Mouse (Mus musculus) neural tube, embryonic 12.5 days (tissue): ENCODE measurements at regions not wholly inside any gene's neighbourhood (a gene's known extent, or its start where the extent isn't known, plus 50 kb on each side); places are given as distances from the start of the nearest gene placed in this dataset.

ENCODE experiments used
- ATAC-seq: fragments of 200-750 bp; cut with Nextera tagmentation; 2 replicates; pipeline ENCODE4 v1.8.0; 2017; ENCODE audit warnings: low read depth, mild to moderate bottlenecking, moderate TSS enrichment, moderate library complexity; ENCODE audit not compliant: low FRiP score
- H3K27ac ChIP-seq: fragments of 300-500 bp; sonication (generic); 2 replicates; pipeline ENCODE4 v1.5.1; 2016
- H3K27me3 ChIP-seq: fragments of 300-500 bp; sonication (generic); replicated peaks from 2 replicates; pipeline ENCODE4 v1.6.1; 2016; ENCODE audit warnings: mild to moderate bottlenecking
- H3K36me3 ChIP-seq: fragments of 300-500 bp; sonication (generic); 2 replicates; pipeline ENCODE4 v1.6.1; 2016; ENCODE audit warnings: mild to moderate bottlenecking
- H3K4me1 ChIP-seq: fragments of 300-500 bp; sonication (generic); 2 replicates; pipeline ENCODE4 v1.6.1; 2016
- H3K4me2 ChIP-seq: fragments of 300-500 bp; sonication (generic); replicated peaks from 2 replicates; pipeline ENCODE4 v1.6.1; 2016; ENCODE audit warnings: mild to moderate bottlenecking
- H3K4me3 ChIP-seq: fragments of 300-500 bp; sonication (generic); 2 replicates; pipeline ENCODE4 v1.5.1; 2016
- H3K9ac ChIP-seq: fragments of 300-500 bp; sonication (generic); 2 replicates; pipeline ENCODE4 v1.6.1; 2016; ENCODE audit warnings: mild to moderate bottlenecking
- H3K9me3 ChIP-seq: fragments of 300-500 bp; sonication (generic); 2 replicates; pipeline ENCODE4 v1.6.1; 2016; ENCODE audit warnings: mild to moderate bottlenecking
- WGBS: fragments of 180-500 bp; shearing (Covaris S2); methylation state at CpG from one replicate; pipeline ENCODE4 v1.1.7; 2016; 5-methylcytosine and 5-hydroxymethylcytosine counted together

- Histone ChIP-seq H3K9ac (no peak overlapping the region), H3K4me1 (peaks cover 18% of the 10 kb centered on the region), H3K4me3 (no peak overlapping the region), H3K9me3 (no peaks in the 10 kb centered on the region), H3K27ac (no peak overlapping the region), H3K36me3 (no peaks in the 10 kb centered on the region), H3K27me3 (no peaks in the 10 kb centered on the region), H3K4me2 (no peak overlapping the region)
- 56% methylated on average over 10 of the region's 10 CpGs for WGBS
- no peak for ATAC-seq
These were observed 295.3 kb downstream of the Tns1 start for GRCm38 (mm10) chr1:73828996-73829395.

GRCm38 (mm10) chr1:73826243-73826930, 297.9 kb downstream of the Tns1 start:
- Histone ChIP-seq H3K4me1 (peaks cover 18% of the 10 kb centered on the region), H3K4me2 (no peak overlapping the region; the same call in 1 of the 2 replicates), H3K27me3 (no peaks in the 10 kb centered on the region), H3K9me3 (no peaks in the 10 kb centered on the region), H3K36me3 (no peaks in the 10 kb centered on the region), H3K4me3 (no peak overlapping the region), H3K9ac (no peak overlapping the region), H3K27ac (no peak overlapping the region)
- 45% methylated on average over 15 of the region's 15 CpGs for WGBS
- peak; percentile 76 for ATAC-seq

DNA sequence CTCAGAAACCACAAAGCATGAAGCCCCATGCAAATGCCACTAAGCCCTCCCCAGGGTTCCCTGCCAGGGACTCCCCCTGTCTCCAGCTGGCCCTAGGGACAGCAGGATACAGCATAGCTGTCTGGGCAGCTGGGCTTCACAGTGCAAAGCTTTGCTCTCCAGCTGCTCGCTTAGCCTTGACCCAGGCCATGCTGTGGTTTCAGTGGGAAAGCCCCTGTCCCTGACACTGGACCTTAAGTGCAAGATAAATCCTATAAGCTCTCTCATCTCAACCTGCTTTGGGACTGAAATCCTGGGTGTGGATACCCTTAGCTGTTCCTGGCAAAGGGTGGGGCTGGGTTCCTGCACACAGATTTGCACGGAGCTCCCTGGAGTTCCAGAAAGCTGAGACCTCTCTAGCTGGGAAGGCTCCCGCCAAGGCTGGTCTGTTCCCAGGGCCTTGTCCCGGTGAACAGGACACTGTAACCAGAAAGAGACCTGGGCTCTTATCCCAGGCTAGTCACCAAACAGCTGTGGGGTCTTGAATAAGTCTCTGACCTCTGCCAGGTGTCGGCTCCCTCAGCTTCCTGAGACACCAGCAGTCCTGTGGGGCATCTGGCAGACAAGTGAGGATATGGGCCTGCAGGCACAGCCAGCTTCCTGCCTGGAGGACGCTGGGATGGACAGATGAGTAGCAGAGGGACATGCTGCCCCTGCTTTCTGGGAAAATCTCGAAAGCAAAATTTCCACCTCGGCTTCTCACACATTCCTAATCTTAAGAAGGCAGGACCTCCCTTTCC, 299.7 kb downstream of the Tns1 start:
- H3K9ac ChIP-seq = no peak overlapping the region
- H3K27me3 ChIP-seq = no peaks in the 10 kb centered on the region
- no peaks in the 10 kb centered on the region for H3K9me3 ChIP-seq
- WGBS = 67% methylated on average over 8 of the region's 8 CpGs
- no peak for ATAC-seq
- no peak overlapping the region for H3K4me2 ChIP-seq
- H3K27ac ChIP-seq = no peak overlapping the region
- no peak overlapping the region for H3K4me3 ChIP-seq
- H3K4me1 ChIP-seq = peaks cover 18% of the 10 kb centered on the region
- no peaks in the 10 kb centered on the region for H3K36me3 ChIP-seq

DNA sequence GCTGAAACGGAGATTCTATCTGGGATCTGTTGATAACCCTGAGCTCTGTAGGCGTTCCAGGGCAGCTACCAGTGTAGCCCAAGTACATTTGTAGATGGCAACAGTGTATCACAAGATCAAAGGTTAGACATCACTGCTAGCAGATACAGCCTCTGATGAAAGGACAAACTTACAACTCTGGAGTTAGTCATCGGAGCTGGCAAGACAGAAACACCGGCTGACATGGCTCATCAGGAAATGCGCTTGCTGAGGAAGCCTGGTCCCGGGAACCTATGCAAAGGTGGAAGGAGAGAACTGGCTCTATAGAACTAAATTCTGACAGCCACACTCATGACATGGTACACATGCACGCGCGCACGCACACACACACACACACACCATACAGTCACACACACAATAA, 300.5 kb downstream of the Tns1 start:
- H3K36me3 ChIP-seq = no peaks in the 10 kb centered on the region
- H3K27ac ChIP-seq = no peak overlapping the region
- no peak overlapping the region for H3K9ac ChIP-seq
- ATAC-seq = no peak
- H3K4me3 ChIP-seq = no peak overlapping the region
- H3K4me1 ChIP-seq = peaks cover 15% of the 10 kb centered on the region
- H3K9me3 ChIP-seq = no peaks in the 10 kb centered on the region
- no peaks in the 10 kb centered on the region for H3K27me3 ChIP-seq
- H3K4me2 ChIP-seq = no peak overlapping the region
- 90% methylated on average over 10 of the region's 10 CpGs for WGBS

GRCm38 (mm10) chr1:73822616-73823015, 301.6 kb downstream of the Tns1 start:
- 60% methylated on average over 6 of the region's 6 CpGs for WGBS
- Histone ChIP-seq H3K27me3 (no peaks in the 10 kb centered on the region), H3K27ac (no peak overlapping the region), H3K4me1 (peaks cover 15% of the 10 kb centered on the region), H3K4me3 (no peak overlapping the region), H3K9ac (no peak overlapping the region), H3K9me3 (no peaks in the 10 kb centered on the region), H3K36me3 (no peaks in the 10 kb centered on the region), H3K4me2 (no peak overlapping the region)
- no peak for ATAC-seq

DNA sequence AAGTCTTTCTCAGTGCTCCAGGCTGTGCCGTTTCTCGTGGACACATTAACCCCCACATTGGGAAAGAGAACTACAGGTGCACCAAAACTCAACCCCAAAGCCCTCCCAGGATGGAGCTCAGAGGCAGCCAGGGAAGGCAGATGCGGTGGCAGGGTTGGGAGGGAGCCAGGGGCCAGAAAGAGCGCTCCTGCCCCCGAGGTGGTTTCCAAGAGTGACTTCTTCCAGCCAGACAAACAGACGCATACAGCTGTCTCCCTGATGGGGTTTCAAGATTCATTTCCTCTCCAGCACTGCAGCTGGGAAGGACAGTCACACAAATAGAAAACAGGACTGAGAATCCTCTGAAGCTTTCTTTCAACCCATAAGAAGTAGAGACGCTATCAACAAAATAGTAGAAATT, 303.5 kb downstream of the Tns1 start:
- H3K9me3 ChIP-seq = no peaks in the 10 kb centered on the region
- H3K4me1 ChIP-seq = peaks cover 10% of the 10 kb centered on the region; the same call in 1 of the 2 replicates
- H3K36me3 ChIP-seq = no peaks in the 10 kb centered on the region
- no peak overlapping the region for H3K27ac ChIP-seq
- no peak for ATAC-seq
- WGBS = 78% methylated on average over 7 of the region's 7 CpGs
- H3K4me3 ChIP-seq = no peak overlapping the region
- no peaks in the 10 kb centered on the region for H3K27me3 ChIP-seq
- no peak overlapping the region for H3K9ac ChIP-seq
- no peak overlapping the region for H3K4me2 ChIP-seq

GRCm38 (mm10) chr1:73807206-73807605, 317.0 kb downstream of the Tns1 start:
- no peak overlapping the region for H3K9ac ChIP-seq
- no peak overlapping the region for H3K4me2 ChIP-seq
- WGBS = 87% methylated on average over 3 of the region's 3 CpGs
- H3K4me1 ChIP-seq = no peaks in the 10 kb centered on the region
- H3K27ac ChIP-seq = no peak overlapping the region
- no peaks in the 10 kb centered on the region for H3K9me3 ChIP-seq
- no peak overlapping the region for H3K4me3 ChIP-seq
- H3K36me3 ChIP-seq = no peaks in the 10 kb centered on the region
- ATAC-seq = no peak
- H3K27me3 ChIP-seq = no peaks in the 10 kb centered on the region

DNA sequence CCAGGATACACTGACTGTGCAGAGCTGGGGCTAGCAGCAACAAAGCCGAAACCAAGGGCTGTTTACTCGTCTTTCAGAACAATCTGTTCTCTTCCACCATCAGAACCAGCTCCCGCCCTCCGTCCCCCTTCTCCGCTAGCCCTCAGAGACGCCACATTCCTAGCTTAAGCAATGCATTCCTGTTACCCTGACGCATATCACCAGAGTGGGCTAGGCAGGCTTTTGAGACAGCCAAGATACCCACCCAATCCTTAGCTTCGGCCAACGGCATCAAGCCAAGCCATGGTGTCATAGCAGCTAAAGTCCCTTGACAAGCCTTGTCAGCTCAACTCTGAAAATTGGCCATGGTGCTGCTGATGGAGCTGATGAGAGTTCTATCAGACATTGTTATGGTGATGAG, 319.1 kb downstream of the Tns1 start:
- Histone ChIP-seq H3K4me3 (no peak overlapping the region), H3K36me3 (no peaks in the 10 kb centered on the region), H3K9ac (no peak overlapping the region), H3K4me1 (no peaks in the 10 kb centered on the region), H3K4me2 (no peak overlapping the region), H3K27ac (no peak overlapping the region), H3K27me3 (no peaks in the 10 kb centered on the region), H3K9me3 (no peaks in the 10 kb centered on the region; the same call in 1 of the 2 replicates)
- ATAC-seq = no peak
- 89% methylated on average over 9 of the region's 9 CpGs for WGBS

DNA sequence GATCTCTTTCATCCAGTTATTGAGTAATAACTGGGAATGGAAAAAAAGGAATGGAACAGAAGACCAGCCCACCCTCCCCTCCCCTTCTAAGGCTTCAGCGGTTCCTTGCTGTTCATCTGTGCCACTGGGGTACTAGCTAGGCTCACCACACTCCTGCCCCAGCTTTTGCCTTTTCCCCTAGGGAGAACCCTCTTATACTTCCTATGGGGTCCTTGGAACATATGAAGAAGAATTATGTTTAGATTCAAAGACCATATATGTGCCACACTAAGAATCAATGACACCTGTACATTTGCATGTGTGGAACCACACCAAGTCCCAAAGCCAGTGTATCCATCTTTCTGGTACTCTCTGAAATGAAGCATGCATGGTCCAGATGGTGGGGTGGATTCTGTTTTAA, 324.3 kb downstream of the Tns1 start:
- WGBS = 75% methylated on average over 1 of the region's 1 CpGs
- H3K36me3 ChIP-seq = no peaks in the 10 kb centered on the region

GRCm38 (mm10) chr1:73799246-73799645, 325.0 kb downstream of the Tns1 start:
- Histone ChIP-seq H3K9ac (no peak overlapping the region), H3K4me3 (no peak overlapping the region), H3K9me3 (no peaks in the 10 kb centered on the region; the same call in 1 of the 2 replicates), H3K27me3 (no peaks in the 10 kb centered on the region), H3K36me3 (no peaks in the 10 kb centered on the region), H3K4me1 (no peaks in the 10 kb centered on the region), H3K27ac (no peak overlapping the region), H3K4me2 (no peak overlapping the region)
- 62% methylated on average over 8 of the region's 8 CpGs for WGBS
- ATAC-seq = no peak

More for the DNA sequence above, 324.3 kb downstream of the Tns1 start:
- H3K9me3 ChIP-seq = no peaks in the 10 kb centered on the region; the same call in 1 of the 2 replicates
- H3K4me3 ChIP-seq = no peak overlapping the region
- no peak overlapping the region for H3K9ac ChIP-seq
- no peak overlapping the region for H3K27ac ChIP-seq
- H3K4me1 ChIP-seq = no peaks in the 10 kb centered on the region
- H3K27me3 ChIP-seq = no peaks in the 10 kb centered on the region
- no peak overlapping the region for H3K4me2 ChIP-seq
- ATAC-seq = no peak

- H3K9me3 ChIP-seq = no peaks in the 10 kb centered on the region; the same call in 1 of the 2 replicates
- H3K4me1 ChIP-seq = no peaks in the 10 kb centered on the region
- H3K4me3 ChIP-seq = no peak overlapping the region
- no peak for ATAC-seq
- no peaks in the 10 kb centered on the region for H3K36me3 ChIP-seq
- WGBS = 78% methylated on average over 2 of the region's 2 CpGs
- H3K27me3 ChIP-seq = no peaks in the 10 kb centered on the region
- H3K27ac ChIP-seq = no peak overlapping the region
- H3K9ac ChIP-seq = no peak overlapping the region
- no peak overlapping the region for H3K4me2 ChIP-seq
These were observed 326.4 kb downstream of the Tns1 start for GRCm38 (mm10) chr1:73797858-73798257.

- H3K27me3 ChIP-seq = no peaks in the 10 kb centered on the region
- H3K36me3 ChIP-seq = no peaks in the 10 kb centered on the region
- no peaks in the 10 kb centered on the region for H3K4me1 ChIP-seq
- H3K4me3 ChIP-seq = no peak overlapping the region
- no peak for ATAC-seq
- no peaks in the 10 kb centered on the region; the same call in 1 of the 2 replicates for H3K9me3 ChIP-seq
- H3K9ac ChIP-seq = no peak overlapping the region
- 91% methylated on average over 2 of the region's 2 CpGs for WGBS
- no peak overlapping the region for H3K27ac ChIP-seq
- H3K4me2 ChIP-seq = no peak overlapping the region
These were observed 326.8 kb downstream of the Tns1 start for GRCm38 (mm10) chr1:73797413-73797812.
